Comparison of ENCODE assay signal across 8 mouse cellular contexts in the genomic region with DNA sequence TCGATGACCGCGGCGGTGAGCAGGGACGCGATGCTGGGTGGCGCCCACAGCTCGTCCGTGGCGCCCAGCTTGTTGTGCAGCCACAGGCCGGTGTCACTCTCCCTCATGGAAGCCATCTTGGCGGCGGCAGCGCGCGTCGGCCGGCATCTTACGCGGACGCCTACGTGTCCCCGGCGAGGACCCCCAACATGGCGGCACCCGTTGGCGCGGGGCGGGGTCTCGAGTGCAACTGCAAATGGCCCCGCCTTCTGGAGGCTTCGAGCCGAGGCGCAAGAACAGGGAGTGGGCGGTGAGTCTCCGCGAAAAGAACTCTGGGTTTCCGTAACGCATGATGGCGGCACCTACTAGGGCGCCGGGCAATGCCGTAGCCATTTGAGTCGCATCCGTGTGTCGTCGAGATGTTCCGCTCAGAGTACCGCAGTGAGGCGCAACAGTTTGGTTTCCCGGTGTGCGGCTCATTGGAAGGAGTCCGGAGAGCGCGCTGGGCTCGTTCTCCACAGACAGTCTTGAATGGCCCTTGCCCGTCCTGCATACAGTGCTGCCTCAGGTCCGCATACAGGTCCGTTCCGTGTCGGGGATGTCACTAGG. TPM values are rescaled to one million over a fixed set of nuclear protein-coding genes. Genes with fewer than 3 reads are reported as not detected.
DNase-seq lines count a peak whose midpoint lies in the region; ATAC-seq lines count a peak whose summit lies in the region.

A gene (minus strand): TSS at position 294 of the 588 bp plus-strand sequence.

- peaks cover 20% of the 10 kb centered on the region for H3K4me1 ChIP-seq in heart, embryonic 10.5 days
- H3K4me1 ChIP-seq in kidney, embryonic 15.5 days = peaks cover 25% of the 10 kb centered on the region

- peak; percentile 97 for ATAC-seq in erythroblast, adult 5-6 weeks (replicated peaks; ENCODE audit: low FRiP score, poor library complexity, severe bottlenecking)
- peak; percentile 98 for ATAC-seq in kidney, embryonic 15.5 days (replicated peaks; ENCODE audit: low FRiP score)
- peak; percentile 94 for ATAC-seq in monocyte, adult 5-6 weeks (replicated peaks; ENCODE audit: insufficient number of reproducible peaks, low FRiP score, low TSS enrichment, poor library complexity, severe bottlenecking)

- H3K27me3 ChIP-seq in heart, embryonic 10.5 days (ENCODE audit: insufficient read depth, poor library complexity, severe bottlenecking) = no peaks in the 10 kb centered on the region
- H3K27me3 ChIP-seq in kidney, embryonic 15.5 days = no peaks in the 10 kb centered on the region

- 1% methylated on average over 61 of the region's 61 CpGs for WGBS in heart, embryonic 10.5 days
- WGBS in kidney, embryonic 15.5 days = under 1% methylated on average over 61 of the region's 61 CpGs

- H3K36me3 ChIP-seq in heart, embryonic 10.5 days = peaks cover 49% of the 10 kb centered on the region
- H3K36me3 ChIP-seq in kidney, embryonic 15.5 days = peaks cover 41% of the 10 kb centered on the region

- peak within 1 kb of the TSS; percentile 85 for H3K9ac ChIP-seq in kidney, embryonic 15.5 days

- H3K4me3 ChIP-seq in heart, embryonic 10.5 days = peak within 1 kb of the TSS; percentile 83
- peak within 1 kb of the TSS; percentile 96 for H3K4me3 ChIP-seq in kidney, embryonic 15.5 days (replicated peaks)

- peaks cover 5% of the 10 kb centered on the region for H3K9me3 ChIP-seq in heart, embryonic 10.5 days
- H3K9me3 ChIP-seq in kidney, embryonic 15.5 days (replicated peaks) = no peaks in the 10 kb centered on the region

- H3K4me2 ChIP-seq in kidney, embryonic 15.5 days = peak within 1 kb of the TSS; percentile 74

- H3K27ac ChIP-seq in heart, embryonic 10.5 days = peak within 1 kb of the TSS; percentile 95
- H3K27ac ChIP-seq in kidney, embryonic 15.5 days = peak within 1 kb of the TSS; percentile 95

- peak; percentile 98 for DNase-seq in B cell, adult 2 months
- DNase-seq in brain, adult 2 months (ENCODE audit: low read depth, low spot score) = peak; percentile 100
- peak; percentile 99 for DNase-seq in heart, embryonic 10.5 days (ENCODE audit: low spot score)
- peak; percentile 98 for DNase-seq in liver
- DNase-seq in spleen, postnatal 4 days (ENCODE audit: low spot score in 2 of 2) = peak; percentile 97 to 98

RNA-seq across cellular contexts. Expression of the gene that starts here (rescaled TPM):
- 11.9 and 14.6 TPM in 2 replicates for total RNA-seq in erythroblast, adult 5-6 weeks (2015; ENCODE audit: low replicate concordance)
- 6.1 and 13.0 TPM in 2 replicates for total RNA-seq in erythroblast, adult 5-6 weeks (2017; ENCODE audit: low replicate concordance)
- 46.0 and 62.2 TPM in 2 replicates for polyA plus RNA-seq in heart, embryonic 10.5 days (2016; fragmentation: Nextera tagmentation; extraction: Ambion mirVana)
- 62.3 and 64.1 TPM in 2 replicates for polyA plus RNA-seq in kidney, embryonic 15.5 days (2015; fragmentation: Nextera tagmentation; extraction: Ambion mirVana)
- 16.4 to 26.9 TPM (median 19.6 TPM) in 3 replicates for total RNA-seq in monocyte, adult 5-6 weeks (2017)

Comparison
In these comparisons a context has a peak if more than half of its experiments do, and no peak if none do; other contexts are left out.
1. Peak in every context shown above with its lines: DNase-seq, ATAC-seq, H3K4me3 ChIP-seq and H3K27ac ChIP-seq.